Mouse (Mus musculus) brain, adult 2 months (tissue): Measurements from ENCODE around the gene Armh1.

Experiments used
- DNase-seq: peaks from one replicate; pipeline ENCODE4 v3.0.0; 2011; ENCODE audit warnings: low read depth, low spot score

Gene Armh1

DNA sequence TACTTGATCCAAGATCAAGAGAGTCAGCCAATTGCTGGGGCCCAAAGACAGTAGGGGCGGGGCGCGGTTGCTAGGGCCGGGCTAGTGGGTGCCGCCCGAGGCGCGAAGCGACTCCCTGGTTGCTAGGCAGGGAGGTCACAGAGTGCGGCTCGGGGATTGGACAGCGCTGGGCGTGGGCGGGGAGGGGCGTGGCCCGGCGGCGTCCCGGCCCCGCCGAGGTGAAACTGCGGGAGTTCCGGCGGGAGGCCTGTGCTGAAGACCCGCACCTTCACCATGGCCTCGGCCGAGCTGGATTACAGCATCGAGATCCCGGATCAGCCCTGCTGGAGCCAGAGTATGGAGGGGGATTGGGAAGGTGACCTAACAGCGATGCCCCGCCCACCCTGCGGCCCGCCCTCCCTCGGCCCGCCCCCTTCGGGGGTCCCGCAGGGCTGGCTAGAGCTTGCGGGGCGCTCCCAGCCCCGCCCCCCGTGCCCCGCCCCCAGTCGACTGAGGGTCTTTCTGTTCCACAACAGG lies at the start of gene Armh1, which contains the start of gene Tmem53:
Gene Armh1 (minus strand): TSS at position 325 of the 516 bp plus-strand sequence.
Gene Tmem53 (plus strand): TSS at position 151 of the 516 bp plus-strand sequence.
- DNase-seq = peak; percentile 86

GRCm38 (mm10) chr4:117299921-117300320 lies 48.0 kb upstream of the Armh1 start:
- no peak for DNase-seq

- no peak for DNase-seq
Measured at GRCm38 (mm10) chr4:117297819-117298218, 45.9 kb upstream of the Armh1 start.

GRCm38 (mm10) chr4:117296849-117297593 lies 45.1 kb upstream of the Armh1 start:
- DNase-seq = no peak

DNA sequence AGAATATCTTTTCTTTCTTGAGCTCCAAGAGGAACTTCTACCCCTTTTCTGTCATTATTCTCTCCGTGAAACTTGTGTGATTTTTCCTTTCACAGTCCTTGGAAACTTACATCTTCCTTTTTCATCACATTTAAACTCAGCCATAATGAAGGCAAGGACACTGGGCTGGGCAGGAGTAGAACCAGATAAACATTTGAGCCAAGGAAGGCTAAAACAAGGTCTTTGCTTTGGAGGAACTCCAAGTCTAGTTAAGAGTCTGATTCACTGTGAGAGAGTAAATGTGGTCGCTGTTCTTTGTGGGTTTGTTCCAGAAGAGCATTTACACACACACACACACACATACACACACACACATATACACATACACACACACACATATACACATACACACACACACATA lies 39.8 kb upstream of the Armh1 start:
- no peak for DNase-seq

DNA sequence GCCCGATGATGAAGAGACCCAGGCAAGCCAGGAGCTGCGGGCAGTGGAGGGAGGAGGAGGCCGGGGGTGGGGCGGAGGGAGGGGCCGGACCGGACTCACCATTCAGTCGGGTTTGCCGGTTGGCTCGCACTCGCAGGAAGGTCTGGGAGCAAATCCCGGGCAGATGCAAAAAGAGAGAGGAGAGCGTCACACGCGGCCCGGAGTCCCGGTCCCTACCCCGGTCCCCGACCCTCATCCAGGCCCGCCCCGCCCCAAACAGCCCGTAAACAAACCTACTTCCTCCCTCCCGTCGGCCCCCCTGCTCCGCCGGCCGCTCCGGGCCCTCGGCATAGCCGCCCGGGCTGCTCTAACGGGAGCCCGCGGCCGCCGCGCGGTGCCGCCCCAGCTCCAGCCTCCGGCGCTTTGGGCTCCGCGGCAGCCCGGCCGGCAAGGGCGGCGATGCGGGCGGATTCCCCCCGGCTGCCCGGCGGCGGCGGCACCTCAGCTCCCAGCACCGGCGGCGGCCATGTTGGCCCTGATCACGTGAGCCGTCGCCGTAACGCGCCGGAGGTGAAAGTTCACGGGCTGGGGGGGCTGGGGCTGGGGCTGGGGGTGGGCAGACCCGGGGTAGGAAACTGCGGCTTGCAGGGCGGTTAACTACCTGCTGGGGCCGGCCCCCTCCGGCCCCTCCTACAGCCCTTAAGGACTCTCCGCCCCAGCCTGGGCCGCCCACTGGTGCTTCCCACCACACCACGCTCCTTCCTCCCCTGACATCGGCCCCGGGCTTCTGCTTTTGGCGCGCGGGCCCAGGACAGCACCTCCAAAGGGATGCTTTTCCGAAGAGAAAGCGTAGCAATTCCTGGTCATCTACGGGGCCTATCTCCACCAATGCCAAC lies 37.2 kb upstream of the Armh1 start:
- DNase-seq = peak; percentile 85

GRCm38 (mm10) chr4:117288277-117288926 lies 36.5 kb upstream of the Armh1 start:
- peak; percentile 46 for DNase-seq

- no peak for DNase-seq
Measured at GRCm38 (mm10) chr4:117284363-117284762, 32.4 kb upstream of the Armh1 start.

GRCm38 (mm10) chr4:117283271-117284191 lies 31.6 kb upstream of the Armh1 start:
- peak; percentile 40 for DNase-seq

GRCm38 (mm10) chr4:117281090-117281845 lies 29.3 kb upstream of the Armh1 start:
- no peak for DNase-seq

- no peak for DNase-seq
Measured at GRCm38 (mm10) chr4:117280397-117280930, 28.5 kb upstream of the Armh1 start.

GRCm38 (mm10) chr4:117279253-117279642 lies 27.3 kb upstream of the Armh1 start:
- no peak for DNase-seq

GRCm38 (mm10) chr4:117278381-117279252 lies 26.7 kb upstream of the Armh1 start:
- no peak for DNase-seq

GRCm38 (mm10) chr4:117277687-117278086 lies 25.8 kb upstream of the Armh1 start:
- DNase-seq = no peak

- DNase-seq = peak; percentile 46
Measured at GRCm38 (mm10) chr4:117277021-117277420, 25.1 kb upstream of the Armh1 start.

- no peak for DNase-seq
Measured at GRCm38 (mm10) chr4:117276281-117276711, 24.4 kb upstream of the Armh1 start.

GRCm38 (mm10) chr4:117274720-117275119 lies 22.8 kb upstream of the Armh1 start:
- DNase-seq = no peak

- no peak for DNase-seq
Measured at GRCm38 (mm10) chr4:117272459-117272858, 20.5 kb upstream of the Armh1 start.

DNA sequence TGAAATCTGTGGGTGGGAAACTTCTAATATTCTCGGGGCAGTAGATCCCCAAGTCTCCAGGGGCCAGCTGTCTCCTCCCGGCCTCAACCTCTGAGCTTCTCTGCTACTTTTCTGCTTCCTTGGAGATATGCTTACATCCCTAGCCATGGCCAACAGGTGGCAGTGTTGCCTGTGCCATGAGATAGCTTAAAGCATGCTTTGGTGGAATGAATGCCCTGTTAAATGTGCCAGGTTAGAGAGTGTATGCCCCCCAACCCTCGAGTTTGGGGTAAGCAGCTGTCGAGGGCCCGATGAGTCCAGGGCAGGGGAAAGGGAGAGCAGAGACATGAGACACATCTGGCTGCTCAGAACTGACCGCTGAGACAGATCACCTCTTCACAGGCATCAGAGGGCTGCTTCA lies 18.4 kb upstream of the Armh1 start:
- peak; percentile 83 for DNase-seq
